Mouse (Mus musculus) brain, embryonic 14.5 days (tissue): ENCODE results near the gene Cd44. TPM values are rescaled to one million over a fixed set of nuclear protein-coding genes. Genes with fewer than 3 reads are reported as not detected.

ENCODE experiments used
- DNase-seq: peaks from one replicate; pipeline ENCODE4 v3.0.0-alpha.2; 2011; ENCODE audit warnings: low read depth
- CTCF ChIP-seq: fragments of 200-500 bp; IDR thresholded peaks from 2 replicates; pipeline ENCODE4 v1.5.1; 2012; ENCODE audit warnings: inconsistent platforms, mild to moderate bottlenecking, moderate library complexity, borderline replicate concordance; ENCODE audit not compliant: insufficient read depth, insufficient read length; ENCODE audit errors: extremely low read depth
- POLR2A ChIP-seq: fragments of 200-500 bp; IDR thresholded peaks from 2 replicates; pipeline ENCODE4 v1.6.1; 2012; ENCODE audit warnings: mild to moderate bottlenecking, inconsistent platforms, borderline replicate concordance; ENCODE audit not compliant: poor library complexity, insufficient read depth, insufficient read length, severe bottlenecking; ENCODE audit errors: extremely low read depth
- polyA plus RNA-seq: library from polyadenylated mRNA; depleted of rRNA; stranded (reverse); fragments of >200 nt; gene quantifications from 2 replicates; pipeline ENCODE4 v1.2.3, GENCODE M21; 2012

Cd44 gene
- polyA plus RNA-seq, 1 experiment = 4.1 TPM

- no peak for TF ChIP-seq POLR2A
- no peak for TF ChIP-seq CTCF
- no peak for DNase-seq
Observed at GRCm38 (mm10) chr2:102933787-102934186, 32.3 kb upstream of the Cd44 start.

GRCm38 (mm10) chr2:102933142-102933541 is 31.7 kb upstream of the Cd44 start:
- TF ChIP-seq POLR2A = no peak
- TF ChIP-seq CTCF = no peak
- DNase-seq = no peak

- no peak for DNase-seq
- TF ChIP-seq POLR2A (no peak), CTCF (no peak)
Observed at GRCm38 (mm10) chr2:102932667-102933066, 31.2 kb upstream of the Cd44 start.

GRCm38 (mm10) chr2:102928211-102928610 is 26.7 kb upstream of the Cd44 start:
- no peak for TF ChIP-seq CTCF
- TF ChIP-seq POLR2A = no peak
- no peak for DNase-seq

- TF ChIP-seq CTCF (no peak), POLR2A (no peak)
- DNase-seq = no peak
Observed at GRCm38 (mm10) chr2:102924480-102924879, 23.0 kb upstream of the Cd44 start.

- DNase-seq = no peak
- TF ChIP-seq CTCF = no peak
- TF ChIP-seq POLR2A = no peak
Observed at GRCm38 (mm10) chr2:102923682-102924081, 22.2 kb upstream of the Cd44 start.

GRCm38 (mm10) chr2:102922066-102922465 is 20.6 kb upstream of the Cd44 start:
- TF ChIP-seq CTCF (no peak), POLR2A (no peak)
- no peak for DNase-seq

- no peak for DNase-seq
- TF ChIP-seq CTCF (no peak), POLR2A (no peak)
Observed at GRCm38 (mm10) chr2:102918301-102918700, 16.8 kb upstream of the Cd44 start.

GRCm38 (mm10) chr2:102916596-102916995 is 15.1 kb upstream of the Cd44 start:
- TF ChIP-seq POLR2A (no peak), CTCF (no peak)

GRCm38 (mm10) chr2:102914675-102915074 is 13.2 kb upstream of the Cd44 start:
- TF ChIP-seq POLR2A (no peak), CTCF (no peak)
- no peak for DNase-seq

More at GRCm38 (mm10) chr2:102916596-102916995, 15.1 kb upstream of the Cd44 start:
- DNase-seq = peak; percentile 22

- no peak for DNase-seq
- TF ChIP-seq CTCF (no peak), POLR2A (no peak)
Observed at GRCm38 (mm10) chr2:102913833-102914545, 12.5 kb upstream of the Cd44 start.

GRCm38 (mm10) chr2:102912951-102913350 is 11.5 kb upstream of the Cd44 start:
- DNase-seq = no peak
- TF ChIP-seq CTCF (no peak), POLR2A (no peak)
